Mouse (Mus musculus) kidney, postnatal 10 days (tissue): Measurements from ENCODE around the gene A430033K04Rik.

Experiments
- DNase-seq: peaks from one replicate; pipeline ENCODE4 v3.0.0; 2021; ENCODE audit warnings: mixed read lengths

Gene A430033K04Rik

DNA sequence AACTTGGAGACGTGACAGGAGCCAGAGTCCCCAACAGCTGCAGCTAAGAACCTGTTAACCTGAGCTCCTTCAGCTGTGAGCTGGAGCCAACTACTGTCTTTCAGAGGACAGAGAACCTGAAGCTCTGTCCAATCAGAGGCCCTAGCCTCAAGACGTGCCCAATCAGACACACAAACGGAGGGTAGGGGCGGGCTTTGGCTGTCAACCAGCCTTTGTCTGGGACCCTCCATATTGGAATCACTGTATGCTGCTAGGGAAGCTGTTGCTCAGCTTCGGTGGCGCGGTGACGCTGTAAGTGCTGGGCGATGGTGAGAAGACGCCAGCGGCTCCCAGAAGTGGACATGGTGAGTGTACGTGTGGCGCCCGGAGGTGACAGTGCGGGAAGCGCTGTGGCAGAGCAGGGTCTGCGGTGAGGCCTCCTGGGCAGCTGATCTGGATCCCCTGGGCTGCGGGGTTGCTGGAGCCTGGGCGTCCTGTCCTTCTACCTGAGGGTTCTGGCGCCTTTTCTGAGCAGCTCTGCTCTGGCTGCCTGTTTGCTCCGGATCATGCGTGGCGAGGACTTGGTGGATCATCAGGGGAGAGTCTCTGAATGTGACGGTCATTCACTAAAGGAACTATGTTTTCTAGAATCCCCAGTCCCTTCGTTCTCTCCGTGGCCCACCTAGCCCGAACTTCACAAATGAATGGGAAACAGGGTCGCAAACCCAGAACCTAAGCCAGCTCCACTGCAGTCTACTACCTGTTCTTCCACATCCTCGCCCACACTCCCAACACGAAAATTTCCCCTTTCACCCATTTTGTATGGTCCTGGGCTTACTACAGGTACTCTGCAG is at the start of gene A430033K04Rik:
Gene A430033K04Rik, plus strand, starts transcription at position 215 of the 833 bp plus-strand sequence.
- DNase-seq: peak; percentile 96

DNA sequence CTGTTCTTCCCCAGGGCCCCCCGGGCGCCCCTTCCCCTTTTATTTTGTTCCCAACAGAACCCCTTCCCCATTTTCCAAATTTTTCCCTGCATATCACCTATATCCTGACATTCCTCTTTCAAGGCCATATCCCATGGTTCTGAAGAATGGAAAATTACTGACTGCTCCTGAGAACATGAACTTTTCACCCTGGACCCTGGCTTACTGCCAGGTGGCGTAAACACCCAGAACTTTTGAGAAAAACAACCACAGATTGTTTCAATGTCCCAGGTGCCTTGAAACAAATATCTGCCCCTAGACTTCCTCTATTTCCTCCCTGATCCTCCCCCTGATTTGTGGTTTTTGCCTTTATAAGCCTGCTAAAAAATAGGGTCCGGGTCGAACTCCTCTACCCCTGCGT is 35.3 kb upstream of the A430033K04Rik start:
- DNase-seq: peak; percentile 19

DNA sequence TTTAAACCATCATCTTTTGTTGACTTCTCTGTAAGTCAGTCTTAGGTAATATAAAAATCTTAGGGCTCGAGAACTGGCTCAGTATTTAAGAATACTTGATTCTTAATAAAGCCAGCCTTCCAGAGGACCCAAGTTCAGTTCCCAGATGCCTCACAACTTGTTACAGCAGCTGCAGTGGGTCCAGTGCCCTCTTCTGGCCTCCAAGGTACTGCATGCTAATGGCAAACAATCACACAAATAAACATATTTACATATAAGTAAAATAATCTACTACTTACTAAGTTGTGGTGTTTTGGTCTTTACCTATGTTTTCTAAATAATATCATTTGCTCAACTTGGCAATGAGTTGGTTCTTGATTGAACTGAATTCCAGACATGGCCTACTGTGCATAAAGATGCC is 4.3 kb upstream of the A430033K04Rik start:
- peak; percentile 15 for DNase-seq

DNA sequence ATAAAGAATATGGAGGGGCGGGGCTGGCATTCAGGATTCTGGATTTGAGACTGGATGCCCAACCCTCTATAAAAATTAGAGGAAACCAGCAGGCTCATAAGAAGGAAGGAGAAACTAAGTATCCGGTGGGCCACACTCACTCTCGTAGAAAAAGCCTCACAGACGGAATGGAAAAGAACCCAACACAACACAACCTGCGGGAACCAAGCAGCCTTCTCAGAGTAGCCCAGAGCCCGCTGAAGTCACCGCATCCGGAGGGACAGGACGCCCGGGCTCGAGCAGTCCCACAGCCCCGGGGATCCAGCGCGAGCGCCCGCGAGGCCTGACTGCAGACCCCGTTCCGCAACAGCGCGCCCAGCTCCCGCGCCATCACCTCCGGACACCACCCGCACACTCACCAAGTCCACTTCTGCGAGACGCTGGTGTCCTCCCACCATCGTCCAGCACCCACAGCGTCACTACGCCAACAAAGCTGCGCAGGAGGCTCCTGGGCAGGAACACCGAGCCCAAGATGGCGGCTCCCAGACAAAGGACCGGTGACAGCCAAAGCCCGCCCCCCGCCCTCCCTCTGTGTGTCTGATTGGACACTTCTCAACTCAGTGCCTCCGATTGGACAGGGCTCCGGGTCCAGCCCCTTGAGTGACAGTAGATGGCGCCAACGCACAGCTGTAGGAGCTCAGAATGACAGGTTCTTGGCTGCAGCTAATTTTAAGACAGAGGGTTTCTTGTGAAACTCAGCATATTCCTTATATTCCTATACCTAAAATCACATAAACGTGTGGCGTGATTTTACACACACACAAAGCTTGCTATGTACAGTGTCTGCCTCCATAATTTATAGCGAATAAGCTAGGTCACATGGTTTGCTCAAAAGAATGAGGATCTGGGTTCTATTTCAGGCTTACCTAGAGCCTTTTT is 3.2 kb upstream of the A430033K04Rik start, which contains the start of gene Zfp68:
Gene Zfp68, minus strand, starts transcription at position 551 of the 918 bp plus-strand sequence.
- peak; percentile 97 for DNase-seq

DNA sequence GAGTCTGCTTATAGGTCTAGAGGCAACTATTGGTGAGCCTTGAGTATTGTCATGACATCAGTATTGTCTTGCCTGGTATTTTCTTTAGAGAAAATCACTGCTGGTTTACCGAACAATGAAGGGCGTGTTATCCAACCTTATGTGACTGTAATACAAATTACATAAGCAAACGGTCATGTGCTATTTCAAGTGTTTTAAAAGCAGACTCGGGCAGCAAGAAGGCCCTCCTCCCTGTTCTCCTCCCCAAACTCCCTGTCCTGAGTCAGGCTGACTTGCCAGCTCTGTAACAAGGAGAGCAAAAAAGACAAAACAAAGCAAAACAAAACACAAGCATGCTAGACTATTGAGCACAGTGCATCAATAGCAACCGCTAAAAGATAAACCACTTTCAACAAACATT is 1.8 kb upstream of the A430033K04Rik start:
- DNase-seq: no peak

DNA sequence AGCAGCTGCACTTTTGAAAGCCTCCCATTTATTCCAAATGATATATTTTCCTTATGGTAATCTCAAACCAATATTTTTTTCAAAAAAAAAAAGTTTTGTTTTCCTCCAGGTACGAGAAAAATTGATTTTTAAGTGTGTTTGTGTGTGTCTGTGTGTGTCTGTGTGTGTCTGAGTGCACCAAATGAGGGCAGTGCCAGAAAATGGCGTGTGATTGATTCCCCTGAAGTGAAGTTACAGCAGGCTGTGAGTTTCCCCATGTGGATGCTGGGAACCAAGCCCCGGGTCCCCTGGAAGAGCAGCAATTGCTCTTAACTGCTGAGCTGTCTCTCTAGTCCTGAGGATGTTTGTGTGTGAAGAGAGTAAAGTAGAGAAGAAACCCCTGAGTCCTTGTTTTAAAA is 818 bp downstream of the A430033K04Rik start:
- DNase-seq: no peak

DNA sequence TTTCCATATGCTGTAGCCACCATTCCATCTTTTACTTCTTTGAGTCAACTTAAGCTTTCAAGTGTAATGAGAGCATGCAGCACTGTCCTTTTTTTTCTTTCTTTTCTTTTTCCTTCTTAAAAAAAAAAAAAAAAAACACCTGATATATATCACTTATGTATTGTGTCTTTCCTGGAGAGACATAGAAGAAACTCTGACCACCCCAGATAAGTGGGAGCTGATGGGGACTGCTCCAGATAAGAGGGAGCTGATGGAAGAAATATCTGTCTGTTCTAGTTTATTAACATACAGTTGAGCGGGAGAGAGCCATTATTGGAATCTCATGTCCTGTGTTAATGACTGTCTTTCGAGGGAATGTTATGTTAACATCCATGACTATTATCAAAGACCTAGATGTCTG is 13.8 kb downstream of the A430033K04Rik start:
- no peak for DNase-seq

DNA sequence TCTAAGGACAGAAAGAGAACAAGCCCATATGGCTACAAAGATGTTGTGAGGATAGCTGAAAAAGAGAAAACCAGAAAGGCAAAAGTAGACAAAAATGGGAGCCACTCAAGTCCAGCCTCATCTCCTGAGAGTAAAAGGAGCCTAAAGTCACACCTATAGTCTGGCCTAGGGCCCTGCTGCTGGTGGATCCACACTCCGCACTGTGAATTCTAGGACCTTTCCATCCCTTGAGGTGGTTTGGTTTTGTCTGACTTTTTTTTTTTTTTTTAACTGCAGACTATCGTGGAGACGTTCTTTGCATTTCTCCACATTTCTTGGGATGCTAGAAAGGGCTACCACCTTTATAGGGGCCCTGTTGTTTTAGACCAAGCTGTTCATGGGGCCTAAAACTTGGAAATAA is 18.4 kb downstream of the A430033K04Rik start:
- no peak for DNase-seq

DNA sequence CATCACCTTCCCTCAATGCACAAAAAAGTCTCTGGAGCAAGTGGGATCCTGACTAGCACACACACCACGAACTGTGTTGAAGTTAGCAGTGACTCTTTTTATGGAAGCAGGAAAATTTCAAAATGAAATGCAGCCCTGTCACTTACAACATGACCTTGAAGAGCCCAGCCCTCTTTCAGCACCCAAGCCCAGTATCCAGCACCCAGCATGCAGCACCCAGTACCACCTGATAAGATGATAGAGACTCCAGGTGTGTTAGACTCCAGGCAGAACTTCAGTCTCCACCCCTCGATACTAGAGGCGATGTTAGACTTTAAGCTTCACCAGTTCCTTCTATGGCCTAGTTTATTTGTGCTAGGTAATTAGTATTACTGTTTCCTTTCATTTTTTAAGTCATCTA is 19.1 kb downstream of the A430033K04Rik start:
- no peak for DNase-seq

DNA sequence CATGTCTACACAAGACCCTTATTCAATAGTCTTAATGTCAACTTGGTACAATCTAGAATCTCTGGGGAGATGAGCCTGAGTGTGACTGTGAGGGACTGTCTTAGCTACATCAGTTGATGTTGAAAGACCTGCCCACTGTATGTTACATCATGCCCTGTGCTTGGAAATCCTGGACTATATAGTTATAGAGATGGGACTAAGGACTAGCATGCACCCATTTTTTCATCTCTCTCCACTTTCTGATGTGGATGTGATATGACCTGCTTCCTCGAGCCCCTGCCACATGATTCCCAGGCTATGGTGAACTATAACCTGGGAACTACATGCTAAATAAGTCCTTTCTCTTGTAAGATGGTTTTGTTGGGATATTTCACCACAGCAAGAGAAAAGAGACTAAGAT is 30.3 kb downstream of the A430033K04Rik start:
- no peak for DNase-seq

DNA sequence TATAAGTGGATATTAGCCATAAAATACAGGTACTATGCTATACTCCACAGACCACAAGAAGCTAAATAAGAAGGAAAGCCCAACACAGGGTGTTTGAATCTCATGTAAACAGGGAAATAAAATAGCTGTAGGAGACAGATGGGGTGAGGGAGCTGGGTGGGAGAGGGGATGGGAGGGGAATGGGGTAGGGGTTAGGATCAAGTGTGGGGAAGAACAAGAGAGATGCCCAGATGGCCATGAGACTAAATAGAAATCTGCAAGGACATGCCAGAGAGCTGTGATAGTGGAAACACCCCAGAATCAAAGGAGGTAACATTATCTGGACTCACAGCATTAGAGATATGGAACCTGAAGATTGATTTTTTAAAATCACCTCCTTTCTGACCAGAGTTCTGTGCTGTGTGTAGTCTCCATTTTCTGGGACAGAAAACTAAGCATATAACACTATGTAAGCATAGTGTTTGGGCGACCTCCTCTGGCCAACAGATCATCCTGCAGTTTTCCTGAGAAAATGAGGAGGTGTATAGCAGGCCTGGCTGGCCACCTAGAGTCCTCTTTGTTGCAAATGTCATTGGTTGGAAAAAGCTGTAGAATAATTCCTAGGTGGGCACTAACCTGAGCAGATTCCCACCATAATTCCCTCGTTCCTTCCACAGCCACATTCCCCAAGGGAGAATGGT is 34.0 kb downstream of the A430033K04Rik start:
- DNase-seq: peak; percentile 73

DNA sequence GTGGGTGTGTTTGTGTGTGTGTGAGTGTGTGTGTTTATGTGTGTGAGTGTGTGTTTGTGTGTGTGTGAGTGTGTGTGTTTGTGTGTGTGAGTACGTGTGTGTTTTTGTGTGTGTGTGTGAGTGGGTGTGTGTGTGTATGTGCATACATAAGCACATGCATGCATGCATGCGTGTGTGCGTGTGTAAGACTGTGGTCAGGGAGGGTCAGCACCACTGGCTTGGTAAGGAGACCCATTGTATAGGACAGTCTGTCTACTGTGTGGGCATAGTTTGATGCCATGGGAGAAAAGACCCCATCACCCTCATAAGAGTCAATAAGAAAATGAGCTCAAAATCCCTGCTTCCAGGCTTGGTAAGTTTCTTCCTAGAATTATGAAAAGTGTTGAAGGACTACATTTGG is 34.7 kb downstream of the A430033K04Rik start:
- no peak for DNase-seq

DNA sequence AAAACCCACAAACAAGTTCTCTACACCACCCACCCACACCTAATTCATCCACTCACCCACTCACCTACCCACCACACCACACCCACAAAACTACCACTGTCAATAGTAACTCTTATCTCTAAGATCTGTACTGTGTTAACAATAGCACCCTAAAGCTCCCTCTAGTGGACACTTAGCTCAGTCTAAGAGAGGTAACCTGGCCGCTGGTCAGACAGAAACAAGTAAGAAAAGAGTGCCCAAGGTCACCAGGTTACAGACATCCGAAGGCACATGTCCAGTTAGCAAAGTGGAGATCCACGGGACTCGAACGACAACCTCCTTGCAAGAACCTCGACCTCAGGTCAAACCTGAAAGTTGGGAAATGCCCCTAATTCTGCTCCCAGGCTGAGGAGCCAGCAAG is 35.2 kb downstream of the A430033K04Rik start:
- peak; percentile 38 for DNase-seq

DNA sequence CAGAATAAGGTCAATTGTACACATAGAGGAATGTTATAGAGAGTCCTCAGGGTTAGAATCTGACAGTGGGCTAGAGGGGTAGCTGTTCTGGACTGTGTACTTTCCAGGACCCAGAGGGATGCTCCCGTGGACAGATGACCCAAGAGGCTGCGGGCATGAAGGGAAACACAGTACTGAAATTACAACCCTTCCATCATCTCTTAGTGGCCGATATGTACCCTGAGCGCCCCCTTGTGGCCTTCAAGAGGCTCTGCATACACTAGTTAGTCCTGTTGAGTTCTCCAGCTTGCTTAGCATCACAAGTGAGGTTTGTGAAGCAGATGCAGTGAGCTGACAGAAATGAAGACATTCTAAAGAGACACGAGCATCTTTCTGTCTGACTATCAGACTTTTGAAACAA is 36.3 kb downstream of the A430033K04Rik start:
- peak; percentile 59 for DNase-seq

DNA sequence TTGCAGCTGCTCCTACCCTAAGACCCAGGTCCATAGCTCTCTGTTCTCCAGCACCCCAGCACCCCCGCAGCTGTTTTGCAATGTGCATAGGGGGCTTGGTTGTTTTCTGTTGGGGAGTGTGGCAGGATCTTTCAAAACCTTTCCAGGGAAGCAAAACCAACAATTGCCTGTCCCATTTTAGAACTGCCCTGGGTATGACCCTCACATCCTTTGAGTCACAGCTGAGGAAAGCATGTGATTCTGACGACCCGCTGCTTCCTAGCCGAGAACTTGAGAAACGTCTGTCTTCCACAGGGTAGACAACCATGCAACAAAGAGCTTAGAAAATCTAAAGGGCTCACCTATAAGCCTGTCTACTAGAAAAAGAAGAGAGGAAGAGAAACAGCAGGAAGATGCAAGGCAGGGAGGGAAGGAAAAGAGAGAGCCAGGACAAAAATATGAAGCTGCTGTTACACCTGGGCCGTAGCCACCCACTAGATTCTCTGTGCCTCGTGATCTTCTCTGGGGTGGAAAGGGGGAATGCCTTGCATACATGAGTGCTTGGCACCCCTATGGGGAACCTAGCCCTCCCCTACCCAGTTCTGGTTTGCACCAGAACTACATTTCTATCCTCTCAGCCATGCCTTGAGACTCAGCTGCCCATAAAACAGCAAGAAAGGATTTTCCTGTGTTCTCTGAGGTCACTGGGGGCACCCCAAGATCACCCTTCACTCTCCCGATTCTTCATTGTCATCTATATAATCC is 60.5 kb downstream of the A430033K04Rik start:
- DNase-seq: peak; percentile 18

DNA sequence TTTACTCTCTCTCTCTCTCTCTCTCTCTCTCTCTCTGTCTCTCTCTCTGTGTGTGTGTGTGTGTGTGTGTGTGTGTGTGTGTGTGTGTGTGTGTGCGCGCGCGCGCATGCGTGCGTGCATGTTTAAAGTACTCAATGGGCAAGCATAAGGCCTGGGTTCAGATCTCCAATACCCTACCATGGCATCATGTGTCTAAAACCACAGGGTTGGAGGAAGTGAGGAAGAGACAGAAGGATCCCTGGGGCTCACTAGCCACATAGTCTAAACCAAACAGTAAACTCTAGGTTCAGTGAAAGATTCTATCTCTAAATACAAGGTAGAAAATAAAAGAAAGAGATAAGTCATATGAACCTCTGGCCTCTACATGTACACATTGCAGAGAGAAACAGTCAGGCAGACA is 61.2 kb downstream of the A430033K04Rik start:
- DNase-seq: no peak

DNA sequence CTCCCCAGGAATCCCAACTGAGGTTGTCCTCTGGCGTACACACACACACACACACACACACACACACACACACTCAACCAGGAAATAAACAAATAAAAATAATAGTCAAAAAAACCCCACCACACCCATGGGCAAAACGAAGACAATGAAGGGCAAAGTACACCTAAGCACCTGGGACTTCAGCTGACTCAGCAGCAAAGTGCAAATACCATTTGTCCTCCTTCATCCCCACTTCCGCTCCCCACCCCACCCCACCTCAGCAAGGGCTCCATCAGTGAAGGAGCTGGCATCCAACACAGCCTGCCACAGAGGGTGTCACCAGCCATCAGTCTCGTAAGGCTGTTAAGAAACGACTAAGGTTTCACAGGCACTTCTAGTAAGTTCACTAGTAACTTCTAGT is 64.8 kb downstream of the A430033K04Rik start:
- no peak for DNase-seq

DNA sequence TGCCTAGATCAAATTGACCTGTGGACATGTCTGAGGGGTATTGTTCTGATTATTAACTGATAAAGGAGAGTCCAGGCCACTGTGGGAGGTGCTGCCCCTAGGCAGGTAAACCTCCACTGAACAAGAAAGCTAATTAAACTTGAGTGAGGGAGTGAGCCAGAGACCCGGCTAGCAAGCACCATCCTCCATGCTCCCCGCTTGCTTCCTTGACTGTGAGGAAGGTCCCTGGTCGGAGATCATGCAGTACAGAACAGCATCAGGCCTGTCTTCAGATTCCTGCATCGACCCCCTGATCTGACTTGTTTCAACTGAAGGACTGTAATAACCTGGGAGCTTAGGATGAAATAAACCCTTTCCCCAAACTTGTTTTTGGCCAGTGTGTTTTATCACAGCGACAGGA is 66.6 kb downstream of the A430033K04Rik start:
- DNase-seq: no peak

DNA sequence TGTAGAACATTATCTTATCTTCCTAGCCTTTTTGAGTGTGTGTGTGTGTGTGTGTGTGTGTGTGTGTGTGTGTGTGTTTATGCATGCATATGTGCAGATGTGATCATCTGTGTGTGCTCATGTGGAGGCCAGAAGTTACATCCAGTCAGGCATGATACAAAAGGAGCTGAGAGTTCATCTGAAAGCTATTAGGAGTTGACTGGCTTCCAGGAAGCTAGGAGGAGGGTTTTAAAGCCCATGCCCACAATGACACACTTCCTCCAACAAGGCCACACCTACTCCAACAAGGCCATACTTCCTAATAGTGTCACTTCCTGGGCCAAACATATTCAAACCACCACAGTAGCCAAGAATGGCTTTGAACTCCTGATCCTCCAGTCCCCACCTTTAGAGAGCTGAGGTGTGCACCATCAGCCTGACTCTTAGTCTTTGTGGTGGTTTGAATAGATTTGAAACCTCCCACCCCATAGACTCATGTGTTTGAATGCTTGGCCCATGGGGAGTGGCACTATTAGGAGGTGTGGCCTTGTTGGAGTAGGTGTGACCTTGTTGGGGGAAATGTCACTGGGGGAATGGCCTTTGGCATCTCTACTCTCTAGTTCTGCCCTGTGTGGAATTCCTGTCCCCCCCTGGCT is 70.4 kb downstream of the A430033K04Rik start:
- no peak for DNase-seq

DNA sequence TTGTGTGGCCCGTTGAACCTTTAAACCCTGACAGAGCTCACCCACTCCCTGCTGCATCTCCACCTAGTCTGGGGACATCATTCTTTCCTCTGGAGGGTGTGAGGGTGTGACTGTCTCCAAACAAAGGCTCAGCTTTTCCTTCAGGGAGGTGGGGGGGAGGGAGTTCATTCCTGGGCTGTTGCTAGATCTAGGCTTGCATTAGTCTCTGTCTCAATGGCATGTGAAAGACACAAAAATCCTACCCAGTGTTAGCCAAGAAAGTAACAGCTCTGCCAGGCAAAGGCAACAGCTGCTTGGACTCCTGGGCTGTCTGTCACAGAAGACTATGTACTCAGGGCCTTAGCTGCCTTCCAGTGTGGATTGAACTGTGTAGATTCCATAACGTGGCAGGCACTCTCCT is 71.4 kb downstream of the A430033K04Rik start:
- no peak for DNase-seq

DNA sequence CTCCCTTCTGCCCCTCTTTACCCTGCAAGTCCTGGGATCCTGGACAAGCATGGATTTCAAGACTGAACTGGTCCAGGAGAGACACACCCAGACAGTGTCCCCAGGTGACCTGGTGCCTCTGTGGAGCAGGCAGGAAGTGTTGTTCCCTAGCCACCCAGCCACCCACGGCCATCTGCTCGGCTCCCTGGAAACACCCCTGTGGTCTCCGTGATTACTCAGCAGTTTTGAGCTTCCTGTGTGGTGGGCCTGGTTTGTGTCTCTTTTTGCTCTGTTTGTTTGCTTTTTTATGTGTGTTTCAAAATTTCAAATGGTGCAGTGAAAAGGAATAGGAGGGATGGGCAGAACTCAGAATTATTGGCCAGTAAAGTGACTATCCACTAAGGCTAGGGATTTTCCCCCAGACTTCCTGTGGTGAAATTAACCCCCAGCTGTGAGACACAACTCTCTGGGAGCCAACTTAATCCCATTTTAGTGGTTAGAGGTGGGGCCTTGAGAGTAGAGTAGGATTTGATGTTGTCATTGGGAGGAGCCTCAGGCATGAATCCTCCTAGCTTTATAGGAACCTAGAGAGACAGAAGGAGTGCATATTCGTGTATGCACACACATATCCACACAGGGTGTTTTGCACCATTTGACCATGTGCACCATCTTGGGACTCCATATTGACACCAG is 72.0 kb downstream of the A430033K04Rik start:
- DNase-seq: peak; percentile 16
